Mouse (Mus musculus) thymus, adult 2 months (tissue): Measurements from ENCODE around the gene Hspa2. TPM values are rescaled to one million over a fixed set of nuclear protein-coding genes. Genes with fewer than 3 reads are reported as not detected.

ENCODE experiments used
- DNase-seq: peaks from one replicate; pipeline ENCODE4 v3.0.0; 2021
- H3K27ac ChIP-seq: fragments of 200-500 bp; 2 replicates; pipeline ENCODE4 v1.5.1; 2012; ENCODE audit warnings: low read length, control low read depth; ENCODE audit not compliant: control insufficient read depth, insufficient read depth
- H3K27me3 ChIP-seq: fragments of 200-500 bp; 2 replicates; pipeline ENCODE4 v1.6.1; 2012; ENCODE audit warnings: mild to moderate bottlenecking, low read length, moderate library complexity, mixed read lengths; ENCODE audit not compliant: control insufficient read depth, insufficient read depth
- H3K36me3 ChIP-seq: fragments of 200-500 bp; 2 replicates; pipeline ENCODE4 v1.6.1; 2012; ENCODE audit warnings: mild to moderate bottlenecking, low read length, moderate library complexity; ENCODE audit not compliant: control insufficient read depth, insufficient read depth
- H3K4me1 ChIP-seq: fragments of 200-500 bp; replicated peaks from 2 replicates; pipeline ENCODE4 v1.6.1; 2012; ENCODE audit warnings: low read length; ENCODE audit not compliant: control insufficient read depth, insufficient read depth
- H3K4me3 ChIP-seq: fragments of 200-500 bp; 2 replicates; pipeline ENCODE4 v1.5.1; 2012; ENCODE audit warnings: mild to moderate bottlenecking, low read length, control low read depth, moderate library complexity; ENCODE audit not compliant: control insufficient read depth, insufficient read depth
- CTCF ChIP-seq: fragments of 200-500 bp; IDR thresholded peaks from 2 replicates; pipeline ENCODE4 v1.5.1; 2012; ENCODE audit warnings: mild to moderate bottlenecking, control low read depth, low read length, moderate library complexity, borderline replicate concordance; ENCODE audit not compliant: control insufficient read depth, poor library complexity, insufficient read depth; ENCODE audit errors: extremely low read depth
- POLR2A ChIP-seq: fragments of 200-500 bp; IDR thresholded peaks from 2 replicates; pipeline ENCODE4 v1.6.1; 2012; ENCODE audit warnings: mild to moderate bottlenecking, low read length, control low read depth, moderate library complexity; ENCODE audit not compliant: control insufficient read depth, poor library complexity, insufficient read depth; ENCODE audit errors: extremely low read depth
- WGBS: fragments of 180-500 bp; shearing (Covaris S2); methylation state at CpG from one replicate; pipeline ENCODE4 v1.1.7; 2018; 5-methylcytosine and 5-hydroxymethylcytosine counted together
- polyA plus RNA-seq: library from polyadenylated mRNA; depleted of rRNA; stranded (reverse); fragments of >200 nt; gene quantifications from 2 replicates; pipeline ENCODE4 v1.2.3, GENCODE M21; 2012

Gene Hspa2
- polyA plus RNA-seq, 1 experiment = 5.1 TPM

GRCm38 (mm10) chr12:76418346-76418745 is 14.4 kb downstream of the Hspa2 start:
- no peak for TF ChIP-seq POLR2A
- no peak for TF ChIP-seq CTCF
- Histone ChIP-seq H3K4me3 (no peak overlapping the region), H3K36me3 (no peaks in the 10 kb centered on the region), H3K27ac (no peak overlapping the region), H3K27me3 (no peaks in the 10 kb centered on the region; the same call in 1 of the 2 replicates), H3K4me1 (no peaks in the 10 kb centered on the region)
- DNase-seq = no peak
- 94% methylated on average over 5 of the region's 5 CpGs for WGBS

- Histone ChIP-seq H3K4me1 (no peaks in the 10 kb centered on the region), H3K36me3 (no peaks in the 10 kb centered on the region), H3K27ac (no peak overlapping the region), H3K27me3 (no peaks in the 10 kb centered on the region), H3K4me3 (no peak overlapping the region)
- DNase-seq = no peak
- TF ChIP-seq CTCF (no peak), POLR2A (no peak)
- WGBS = 96% methylated on average over 3 of the region's 3 CpGs
Observed at GRCm38 (mm10) chr12:76425256-76425655, 21.3 kb downstream of the Hspa2 start.

- no peak overlapping the region for H3K4me3 ChIP-seq
- WGBS = 77% methylated on average over 5 of the region's 5 CpGs
Observed at GRCm38 (mm10) chr12:76427546-76427945, 23.6 kb downstream of the Hspa2 start.

DNA sequence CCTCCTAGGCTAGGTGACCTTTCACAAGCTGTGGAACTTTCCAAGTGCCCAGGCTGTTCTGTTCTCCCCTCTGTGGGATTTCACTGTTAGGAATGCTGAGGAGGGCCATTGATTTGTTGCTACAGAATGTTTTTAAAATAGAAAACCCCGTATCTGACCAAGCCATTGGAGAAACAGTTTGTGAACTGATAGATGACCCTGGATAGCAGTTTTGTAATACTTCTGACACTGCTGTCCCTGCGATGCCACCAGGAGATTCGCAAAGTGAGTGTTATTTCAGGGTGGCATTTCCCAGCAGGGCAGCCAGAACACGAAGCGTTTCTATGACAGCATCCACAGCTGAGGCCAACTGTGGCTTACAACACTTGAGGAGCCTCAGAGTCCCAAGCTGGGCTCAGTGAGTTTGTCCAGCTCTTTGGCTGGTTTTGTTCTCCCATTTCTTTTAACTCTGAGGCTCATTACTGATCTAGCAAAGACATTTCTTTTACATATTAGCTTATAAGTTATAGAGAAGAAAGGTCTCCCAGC is 27.0 kb downstream of the Hspa2 start:
- Histone ChIP-seq H3K27me3 (no peaks in the 10 kb centered on the region), H3K4me3 (no peak overlapping the region), H3K36me3 (no peaks in the 10 kb centered on the region), H3K4me1 (no peaks in the 10 kb centered on the region), H3K27ac (no peak overlapping the region)
- 77% methylated on average over 5 of the region's 5 CpGs for WGBS
- no peak for DNase-seq
- TF ChIP-seq CTCF (no peak), POLR2A (no peak)

More at GRCm38 (mm10) chr12:76427546-76427945, 23.6 kb downstream of the Hspa2 start:
- H3K27ac ChIP-seq = no peak overlapping the region
- TF ChIP-seq CTCF = no peak
- no peak for TF ChIP-seq POLR2A
- no peaks in the 10 kb centered on the region for H3K36me3 ChIP-seq
- no peaks in the 10 kb centered on the region for H3K4me1 ChIP-seq
- DNase-seq = no peak
- no peaks in the 10 kb centered on the region for H3K27me3 ChIP-seq

GRCm38 (mm10) chr12:76431431-76431830 is 27.5 kb downstream of the Hspa2 start:
- no peak for DNase-seq
- no peaks in the 10 kb centered on the region for H3K27me3 ChIP-seq
- H3K36me3 ChIP-seq = no peaks in the 10 kb centered on the region
- WGBS = 80% methylated on average over 6 of the region's 6 CpGs
- H3K27ac ChIP-seq = no peak overlapping the region
- no peak overlapping the region for H3K4me3 ChIP-seq
- TF ChIP-seq POLR2A = no peak
- no peak for TF ChIP-seq CTCF
- no peaks in the 10 kb centered on the region for H3K4me1 ChIP-seq

GRCm38 (mm10) chr12:76434111-76434510 is 30.1 kb downstream of the Hspa2 start:
- Histone ChIP-seq H3K4me1 (no peaks in the 10 kb centered on the region), H3K4me3 (no peak overlapping the region), H3K27me3 (no peaks in the 10 kb centered on the region), H3K27ac (no peak overlapping the region), H3K36me3 (no peaks in the 10 kb centered on the region)
- TF ChIP-seq CTCF (no peak), POLR2A (no peak)
- 70% methylated on average over 7 of the region's 7 CpGs for WGBS
- no peak for DNase-seq

GRCm38 (mm10) chr12:76435084-76435483 is 31.1 kb downstream of the Hspa2 start:
- H3K27me3 ChIP-seq = no peaks in the 10 kb centered on the region
- TF ChIP-seq POLR2A (no peak), CTCF (no peak)
- 27% methylated on average over 17 of the region's 17 CpGs for WGBS
- H3K4me3 ChIP-seq = no peak overlapping the region
- H3K36me3 ChIP-seq = no peaks in the 10 kb centered on the region
- DNase-seq = no peak
- H3K4me1 ChIP-seq = no peaks in the 10 kb centered on the region
- H3K27ac ChIP-seq = no peak overlapping the region
